Mouse (Mus musculus) kidney, adult 2 months (tissue): ENCODE results near the gene Sacm1l. TPM values are rescaled to one million over a fixed set of nuclear protein-coding genes. Genes with fewer than 3 reads are reported as not detected.

ENCODE experiments used
- DNase-seq: peaks from one replicate; pipeline ENCODE4 v3.0.0; 2021
- H3K27ac ChIP-seq: fragments of 200-500 bp; 2 replicates; pipeline ENCODE4 v1.5.1; 2012; ENCODE audit warnings: low read depth, low read length, control low read depth, inconsistent platforms; ENCODE audit not compliant: insufficient read depth
- H3K27me3 ChIP-seq: fragments of 200-500 bp; replicated peaks from 2 replicates; pipeline ENCODE4 v1.6.1; 2012; ENCODE audit warnings: mild to moderate bottlenecking, moderate library complexity, low read length, inconsistent platforms; ENCODE audit not compliant: control insufficient read depth, insufficient read depth
- H3K36me3 ChIP-seq: fragments of 200-500 bp; 2 replicates; pipeline ENCODE4 v1.6.1; 2012; ENCODE audit warnings: mild to moderate bottlenecking, moderate library complexity, low read length, inconsistent platforms; ENCODE audit not compliant: control insufficient read depth, insufficient read depth
- H3K4me1 ChIP-seq: fragments of 200-500 bp; 2 replicates; pipeline ENCODE4 v1.6.1; 2011; ENCODE audit warnings: low read length; ENCODE audit not compliant: control insufficient read depth, insufficient read depth
- H3K4me3 ChIP-seq: fragments of 200-500 bp; 2 replicates; pipeline ENCODE4 v1.5.1; 2011; ENCODE audit warnings: mild to moderate bottlenecking, low read depth, low read length, control low read depth; ENCODE audit not compliant: insufficient read depth
- CTCF ChIP-seq: fragments of 200-500 bp; conservative IDR thresholded peaks from 2 replicates; pipeline ENCODE4 v1.5.1; 2011; ENCODE audit warnings: low read depth, mild to moderate bottlenecking, control low read depth, low read length, moderate library complexity, mixed read lengths; ENCODE audit not compliant: insufficient read depth, insufficient read length
- POLR2A ChIP-seq: fragments of 200-500 bp; IDR thresholded peaks from one replicate; pipeline ENCODE4 v1.6.1; 2011; ENCODE audit warnings: low read depth, low read length, control low read depth
- WGBS: fragments of 180-500 bp; shearing (Covaris S2); methylation state at CpG from one replicate; pipeline ENCODE4 v1.1.7; 2018; 5-methylcytosine and 5-hydroxymethylcytosine counted together
- polyA plus RNA-seq: library from polyadenylated mRNA; depleted of rRNA; stranded (reverse); fragments of >200 nt; gene quantifications from 2 replicates; pipeline ENCODE4 v1.2.3, GENCODE M21; 2012

Gene Sacm1l
- polyA plus RNA-seq, 1 experiment: 20.0 TPM

- H3K4me3 ChIP-seq: no peak overlapping the region
- no peak overlapping the region for H3K27ac ChIP-seq
- DNase-seq: no peak
- peaks cover 2% of the 10 kb centered on the region for H3K36me3 ChIP-seq
- 79% methylated on average over 10 of the region's 10 CpGs for WGBS
- H3K27me3 ChIP-seq: no peaks in the 10 kb centered on the region
- no peak for TF ChIP-seq CTCF
- no peak for TF ChIP-seq POLR2A
- no peaks in the 10 kb centered on the region for H3K4me1 ChIP-seq
These were observed 48.0 kb downstream of the Sacm1l start for GRCm38 (mm10) chr9:123577360-123578192.

- DNase-seq: peak; percentile 88
- TF ChIP-seq CTCF (no peak), POLR2A (no peak)
These were observed 59.8 kb downstream of the Sacm1l start for GRCm38 (mm10) chr9:123589240-123589910.

GRCm38 (mm10) chr9:123595194-123595593 lies 65.6 kb downstream of the Sacm1l start:
- no peak for DNase-seq
- no peak overlapping the region for H3K27ac ChIP-seq
- H3K27me3 ChIP-seq: no peaks in the 10 kb centered on the region
- TF ChIP-seq CTCF (no peak), POLR2A (no peak)
- no peaks in the 10 kb centered on the region for H3K4me1 ChIP-seq
- no peak overlapping the region for H3K4me3 ChIP-seq
- H3K36me3 ChIP-seq: peaks cover 13% of the 10 kb centered on the region
- 83% methylated on average over 4 of the region's 4 CpGs for WGBS

More at GRCm38 (mm10) chr9:123589240-123589910, 59.8 kb downstream of the Sacm1l start:
- no peak overlapping the region for H3K4me3 ChIP-seq
- peaks cover 7% of the 10 kb centered on the region; the same call in 1 of the 2 replicates for H3K4me1 ChIP-seq
- H3K27ac ChIP-seq: peak overlapping the region; percentile 30; the same call in 1 of the 2 replicates
- no peaks in the 10 kb centered on the region for H3K27me3 ChIP-seq
- H3K36me3 ChIP-seq: peaks cover 12% of the 10 kb centered on the region
- WGBS: 47% methylated on average over 7 of the region's 7 CpGs

GRCm38 (mm10) chr9:123596910-123597309 lies 67.4 kb downstream of the Sacm1l start:
- WGBS: 97% methylated on average over 2 of the region's 2 CpGs
- peaks cover 11% of the 10 kb centered on the region for H3K36me3 ChIP-seq
- TF ChIP-seq CTCF (no peak), POLR2A (no peak)

GRCm38 (mm10) chr9:123597376-123597775 lies 67.8 kb downstream of the Sacm1l start:
- Histone ChIP-seq H3K4me1 (no peaks in the 10 kb centered on the region), H3K27ac (no peak overlapping the region), H3K36me3 (peaks cover 11% of the 10 kb centered on the region), H3K4me3 (no peak overlapping the region), H3K27me3 (no peaks in the 10 kb centered on the region)
- no peak for DNase-seq
- TF ChIP-seq POLR2A (no peak), CTCF (no peak)
- 90% methylated on average over 2 of the region's 2 CpGs for WGBS

More at GRCm38 (mm10) chr9:123596910-123597309, 67.4 kb downstream of the Sacm1l start:
- no peaks in the 10 kb centered on the region for H3K27me3 ChIP-seq
- H3K27ac ChIP-seq: no peak overlapping the region
- no peaks in the 10 kb centered on the region for H3K4me1 ChIP-seq
- no peak for DNase-seq
- H3K4me3 ChIP-seq: no peak overlapping the region

- Histone ChIP-seq H3K27me3 (no peaks in the 10 kb centered on the region), H3K4me1 (no peaks in the 10 kb centered on the region), H3K4me3 (no peak overlapping the region), H3K36me3 (peaks cover 4% of the 10 kb centered on the region), H3K27ac (no peak overlapping the region)
- WGBS: 73% methylated on average over 1 of the region's 1 CpGs
- no peak for DNase-seq
- TF ChIP-seq CTCF (no peak), POLR2A (no peak)
These were observed 72.0 kb downstream of the Sacm1l start for GRCm38 (mm10) chr9:123601529-123601928.
